Mouse (Mus musculus) splenic B cell, adult 2 months (primary cell): ENCODE measurements at regions not wholly inside any gene's neighbourhood (a gene's known extent, or its start where the extent isn't known, plus 50 kb on each side); places are given as distances from the start of the nearest gene placed in this dataset.

ENCODE experiments used
- DNase-seq: peaks from one replicate; pipeline ENCODE4 v3.0.0-alpha.2; 2011; ENCODE audit warnings: low read depth, low spot score
- H3K27me3 ChIP-seq: 2 replicates; pipeline ENCODE4 v1.6.1; 2012; ENCODE audit warnings: mild to moderate bottlenecking, low read length, moderate library complexity, mixed read lengths; ENCODE audit not compliant: control insufficient read depth, poor library complexity, insufficient read depth, severe bottlenecking
- H3K36me3 ChIP-seq: 2 replicates; pipeline ENCODE4 v1.6.1; 2012; ENCODE audit warnings: mild to moderate bottlenecking, low read length, moderate library complexity, mixed read lengths; ENCODE audit not compliant: control insufficient read depth, poor library complexity, insufficient read depth, severe bottlenecking

- DNase-seq: peak; percentile 84
- H3K36me3 ChIP-seq: no peaks in the 10 kb centered on the region
Observed at GRCm38 (mm10) chr6:51144762-51145161, 287.7 kb upstream of the Nfe2l3 start.

DNA sequence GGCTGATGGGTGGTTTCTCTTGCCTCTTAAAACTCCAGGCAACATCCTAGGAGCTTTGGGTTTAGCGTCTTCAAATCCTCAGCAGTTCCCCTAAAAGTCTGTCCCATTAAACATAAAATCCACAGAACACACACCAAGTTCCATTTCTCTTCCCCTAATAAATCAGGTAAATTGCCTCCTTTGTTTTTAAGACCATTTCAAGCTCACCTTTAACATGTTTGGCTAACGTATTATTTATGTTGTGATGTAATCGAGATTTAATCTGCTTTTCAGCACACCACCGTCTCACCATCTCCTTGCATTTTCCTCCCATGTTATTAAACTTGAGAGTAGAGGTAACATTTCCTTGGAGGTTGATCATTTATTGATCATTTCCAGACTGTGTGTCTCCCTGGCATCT lies 286.6 kb upstream of the Nfe2l3 start:
- DNase-seq: no peak
- H3K36me3 ChIP-seq: no peaks in the 10 kb centered on the region
- no peaks in the 10 kb centered on the region for H3K27me3 ChIP-seq

More at GRCm38 (mm10) chr6:51144762-51145161, 287.7 kb upstream of the Nfe2l3 start:
- no peaks in the 10 kb centered on the region for H3K27me3 ChIP-seq

- DNase-seq: peak; percentile 59
- no peaks in the 10 kb centered on the region for H3K27me3 ChIP-seq
- H3K36me3 ChIP-seq: no peaks in the 10 kb centered on the region
Observed at GRCm38 (mm10) chr6:51148821-51149220, 283.6 kb upstream of the Nfe2l3 start.

DNA sequence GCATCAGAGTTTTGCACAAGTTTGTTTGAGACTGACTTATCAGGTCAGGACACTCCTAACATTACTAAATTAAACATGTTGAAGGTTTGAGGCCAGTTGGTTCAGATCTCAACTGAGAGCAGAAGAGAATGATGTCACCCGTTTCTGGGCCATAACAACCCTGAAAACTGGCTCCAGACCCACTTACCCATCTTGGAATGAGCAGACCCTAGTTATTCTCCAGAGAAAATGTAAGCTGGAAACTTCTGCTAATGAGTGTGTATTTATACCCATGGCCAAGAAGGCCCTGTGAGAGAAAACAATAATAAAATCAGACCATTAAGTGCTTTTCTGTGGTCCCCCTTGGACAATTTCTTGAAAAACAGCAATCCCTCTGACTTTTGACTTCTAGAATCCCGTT lies 282.4 kb upstream of the Nfe2l3 start:
- no peaks in the 10 kb centered on the region for H3K36me3 ChIP-seq
- peak; percentile 27 for DNase-seq
- H3K27me3 ChIP-seq: no peaks in the 10 kb centered on the region

DNA sequence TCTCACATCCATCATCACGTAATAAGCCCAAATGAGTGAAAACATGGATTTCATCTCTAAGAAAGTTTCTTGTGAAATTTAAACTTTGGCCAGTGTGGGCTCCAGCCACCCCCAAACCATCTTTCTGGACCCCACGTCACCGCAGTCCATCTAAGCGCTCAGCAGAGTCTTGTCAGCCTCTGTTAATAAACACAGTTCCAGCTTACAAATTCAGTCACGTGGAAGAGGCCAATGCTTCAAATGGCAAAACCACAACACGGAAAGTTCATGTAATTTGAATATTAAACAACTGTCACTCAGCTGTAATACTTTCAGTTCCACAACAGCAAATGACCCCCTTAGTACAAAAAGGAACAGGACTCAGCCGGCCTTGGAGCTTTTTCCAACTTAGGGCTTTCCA lies 282.0 kb upstream of the Nfe2l3 start:
- H3K36me3 ChIP-seq: no peaks in the 10 kb centered on the region
- no peaks in the 10 kb centered on the region for H3K27me3 ChIP-seq
- DNase-seq: peak; percentile 91

DNA sequence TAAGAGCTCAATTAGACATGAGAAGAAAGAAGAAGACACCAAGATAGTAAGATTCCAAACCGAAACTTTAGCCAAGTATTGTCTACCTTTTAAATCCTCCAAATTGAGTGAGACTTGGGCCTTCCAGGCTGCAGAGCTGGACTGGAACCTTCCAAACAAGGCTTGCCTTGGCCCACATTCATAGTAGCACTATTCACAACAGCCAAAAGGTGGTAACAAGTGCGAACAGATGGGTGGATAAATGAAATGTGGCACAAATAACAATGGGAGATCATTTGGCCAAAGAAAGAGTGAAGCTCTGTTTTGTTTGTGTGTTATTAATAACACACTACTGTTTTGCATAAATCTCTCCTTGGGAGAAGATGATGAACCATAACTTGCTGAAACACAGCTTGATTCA lies 281.6 kb upstream of the Nfe2l3 start:
- DNase-seq: peak; percentile 47
- Histone ChIP-seq H3K27me3 (no peaks in the 10 kb centered on the region), H3K36me3 (no peaks in the 10 kb centered on the region)

DNA sequence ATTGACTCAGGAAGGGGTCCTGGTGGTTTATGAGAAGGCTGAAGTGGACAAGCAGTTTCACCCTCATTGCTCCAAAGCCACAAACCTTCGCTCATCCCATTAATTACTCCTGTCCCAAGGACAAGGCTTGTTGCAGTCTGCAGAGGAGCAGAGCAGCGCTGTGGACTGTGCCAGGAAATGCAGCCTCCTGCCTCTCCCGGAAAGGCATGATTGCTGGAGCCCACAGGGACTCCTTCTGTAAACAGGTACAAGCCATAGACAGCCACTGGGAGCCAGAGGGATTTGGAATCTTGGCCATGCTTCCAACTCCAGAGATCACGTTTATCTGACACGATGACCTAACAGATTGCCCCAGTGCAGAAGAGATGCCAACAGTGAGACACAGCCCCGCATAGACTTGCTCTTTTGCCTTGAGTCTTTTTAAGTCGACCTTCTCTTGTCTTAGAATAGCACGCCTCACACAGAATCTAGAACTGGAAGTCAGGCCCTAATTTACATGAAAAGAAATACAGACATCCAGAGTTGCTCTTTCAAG lies 275.6 kb upstream of the Nfe2l3 start:
- no peak for DNase-seq
- H3K27me3 ChIP-seq: no peaks in the 10 kb centered on the region
- no peaks in the 10 kb centered on the region for H3K36me3 ChIP-seq

DNA sequence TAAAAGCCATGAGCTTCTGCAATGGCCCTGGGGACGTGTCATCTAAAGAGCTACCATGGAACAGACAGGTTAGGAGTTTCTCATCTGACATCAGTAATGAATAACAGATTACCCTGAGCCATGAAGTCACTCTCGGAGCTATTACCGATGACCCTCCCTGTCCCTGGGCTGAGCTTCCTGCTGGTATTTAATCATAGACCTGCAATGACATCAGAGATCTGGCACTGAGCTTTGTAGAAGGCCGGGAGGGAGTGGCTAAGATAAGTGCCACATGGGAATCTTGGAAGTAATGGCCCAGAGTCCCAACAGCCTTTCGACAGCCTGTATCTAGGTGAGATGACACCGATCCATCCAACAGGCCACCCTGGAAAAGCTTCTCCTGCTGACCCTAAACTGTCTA lies 271.3 kb upstream of the Nfe2l3 start:
- Histone ChIP-seq H3K36me3 (no peaks in the 10 kb centered on the region), H3K27me3 (no peaks in the 10 kb centered on the region)
- DNase-seq: no peak

- no peaks in the 10 kb centered on the region; the same call in 1 of the 2 replicates for H3K36me3 ChIP-seq
- H3K27me3 ChIP-seq: no peaks in the 10 kb centered on the region
- DNase-seq: no peak
Observed at GRCm38 (mm10) chr6:51162208-51163082, 270.0 kb upstream of the Nfe2l3 start.

GRCm38 (mm10) chr6:51163266-51163665 lies 269.2 kb upstream of the Nfe2l3 start:
- no peak for DNase-seq
- Histone ChIP-seq H3K27me3 (no peaks in the 10 kb centered on the region), H3K36me3 (no peaks in the 10 kb centered on the region; the same call in 1 of the 2 replicates)

GRCm38 (mm10) chr6:51163882-51164281 lies 268.6 kb upstream of the Nfe2l3 start:
- Histone ChIP-seq H3K36me3 (no peaks in the 10 kb centered on the region; the same call in 1 of the 2 replicates), H3K27me3 (peaks cover 2% of the 10 kb centered on the region; the same call in 1 of the 2 replicates)
- DNase-seq: no peak

DNA sequence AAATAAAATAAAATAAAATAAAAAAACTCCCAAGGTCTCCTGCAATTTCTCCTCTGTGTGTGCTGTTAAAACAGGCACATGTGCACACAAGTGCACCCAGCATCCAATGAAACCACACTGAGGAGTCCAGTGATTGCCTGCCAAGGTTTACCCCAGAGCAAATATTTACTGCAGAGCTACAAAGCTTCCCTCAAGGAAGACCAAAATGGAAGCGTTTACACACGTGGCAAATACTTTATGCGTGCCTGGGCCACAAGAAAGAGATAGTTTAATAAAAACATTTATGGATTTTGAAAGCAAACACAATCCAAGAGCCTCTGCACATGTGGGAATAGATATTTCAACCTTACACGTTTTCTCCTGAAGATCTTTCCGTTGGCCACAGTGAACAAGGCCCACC lies 265.4 kb upstream of the Nfe2l3 start:
- peaks cover 6% of the 10 kb centered on the region; the same call in 1 of the 2 replicates for H3K27me3 ChIP-seq
- H3K36me3 ChIP-seq: no peaks in the 10 kb centered on the region; the same call in 1 of the 2 replicates
- DNase-seq: no peak

- Histone ChIP-seq H3K27me3 (peaks cover 9% of the 10 kb centered on the region), H3K36me3 (no peaks in the 10 kb centered on the region; the same call in 1 of the 2 replicates)
- peak; percentile 82 for DNase-seq
Observed at GRCm38 (mm10) chr6:51168048-51168447, 264.4 kb upstream of the Nfe2l3 start.

DNA sequence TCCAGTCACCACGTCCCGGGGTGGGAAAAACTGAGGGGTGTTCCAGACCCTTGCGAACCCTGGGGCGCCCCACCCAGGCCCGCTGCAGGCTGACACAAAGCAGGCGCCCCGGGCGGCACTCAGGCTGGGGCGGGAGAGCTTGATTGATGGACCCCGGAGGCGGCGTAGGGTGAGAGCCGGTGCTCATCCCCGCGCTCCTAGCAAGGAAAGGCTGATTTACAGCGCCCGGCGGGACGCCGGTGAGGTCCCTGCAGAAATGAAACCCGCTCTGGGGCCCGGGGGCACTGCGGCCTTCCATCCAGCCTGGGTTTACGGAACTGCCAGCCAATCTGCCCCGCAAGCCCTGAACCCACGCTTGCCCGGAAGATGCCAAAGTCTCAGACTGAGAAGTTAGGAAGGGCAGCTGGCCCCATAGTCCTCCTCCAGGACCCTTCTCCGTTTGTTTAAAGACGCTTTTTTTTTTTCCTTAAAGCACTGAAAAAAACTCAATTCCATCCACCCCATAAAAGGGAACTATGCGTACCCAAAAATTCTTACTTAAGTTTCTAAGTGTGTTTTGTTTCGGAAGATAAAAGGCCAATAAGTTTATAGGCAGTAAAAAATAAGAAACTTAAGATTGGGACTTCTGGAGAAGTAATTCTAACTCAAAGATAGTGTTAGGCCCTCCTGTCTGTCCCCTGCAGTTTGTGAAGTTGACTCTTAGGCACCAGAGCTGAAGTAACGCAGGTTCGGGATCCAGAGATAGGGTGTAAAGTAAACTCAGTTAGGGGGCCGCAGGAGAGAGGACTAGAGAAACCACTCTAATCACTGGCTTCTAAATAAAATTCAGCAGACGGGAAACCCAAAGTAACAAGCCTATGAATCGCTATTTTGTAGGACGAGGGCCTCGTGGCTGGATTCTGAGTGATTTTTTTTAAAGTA lies 263.4 kb upstream of the Nfe2l3 start:
- peaks cover 9% of the 10 kb centered on the region for H3K27me3 ChIP-seq
- no peaks in the 10 kb centered on the region; the same call in 1 of the 2 replicates for H3K36me3 ChIP-seq
- DNase-seq: no peak
